Mouse (Mus musculus): ENCODE measurements around the gene Mettl24. TPM values are rescaled to one million over a fixed set of nuclear protein-coding genes. Genes with fewer than 3 reads are reported as not detected.
"Not testable (repeated sequence)": the region's sequence is repeated elsewhere in the genome, so short reads cannot be mapped to it uniquely, and the experiment has no call there.

Gene Mettl24
- polyA plus RNA-seq, 1 experiment from 2014 or later, result 3.2 TPM

- H3K9ac ChIP-seq (ENCODE audit: low read depth, low read length); H3K36me3 ChIP-seq (ENCODE audit: control insufficient read depth, insufficient read depth, low read length); H3K27ac ChIP-seq (ENCODE audit: low read length); H3K4me3 ChIP-seq (ENCODE audit: low read length); H3K4me1 ChIP-seq (ENCODE audit: control insufficient read depth, insufficient read depth, low read length); ATAC-seq; H3K27me3 ChIP-seq (replicated peaks; ENCODE audit: control insufficient read depth, insufficient read depth, low read length); H3K4me2 ChIP-seq (ENCODE audit: low read depth, low read length); H3K9me3 ChIP-seq (ENCODE audit: control insufficient read depth, low read length): not testable (repeated sequence)
- 44% methylated on average over 5 of the region's 5 CpGs for WGBS
Observed at GRCm38 (mm10) chr10:40809411-40809910, 126.4 kb downstream of the Mettl24 start.

GRCm38 (mm10) chr10:40813627-40814026, 130.5 kb downstream of the Mettl24 start:
- WGBS, result 71% methylated on average over 4 of the region's 4 CpGs
- H3K36me3 ChIP-seq (ENCODE audit: control insufficient read depth, insufficient read depth, low read length), result no peaks in the 10 kb centered on the region
- ATAC-seq, result no peak
- H3K27ac ChIP-seq (ENCODE audit: low read length), result no peak overlapping the region
- H3K4me2 ChIP-seq (ENCODE audit: low read depth, low read length), result no peak overlapping the region
- H3K27me3 ChIP-seq (replicated peaks; ENCODE audit: control insufficient read depth, insufficient read depth, low read length), result no peaks in the 10 kb centered on the region
- H3K9me3 ChIP-seq (ENCODE audit: control insufficient read depth, low read length), result no peaks in the 10 kb centered on the region
- no peak overlapping the region for H3K4me3 ChIP-seq (ENCODE audit: low read length)
- no peak overlapping the region for H3K9ac ChIP-seq (ENCODE audit: low read depth, low read length)
- H3K4me1 ChIP-seq (ENCODE audit: control insufficient read depth, insufficient read depth, low read length), result no peaks in the 10 kb centered on the region

GRCm38 (mm10) chr10:40816471-40816870, 133.4 kb downstream of the Mettl24 start:
- H3K36me3 ChIP-seq (ENCODE audit: control insufficient read depth, insufficient read depth, low read length), result no peaks in the 10 kb centered on the region
- H3K4me3 ChIP-seq (ENCODE audit: low read length), result no peak overlapping the region
- H3K27me3 ChIP-seq (replicated peaks; ENCODE audit: control insufficient read depth, insufficient read depth, low read length), result no peaks in the 10 kb centered on the region
- no peak overlapping the region for H3K4me2 ChIP-seq (ENCODE audit: low read depth, low read length)
- H3K27ac ChIP-seq (ENCODE audit: low read length), result no peak overlapping the region
- 57% methylated on average over 6 of the region's 6 CpGs for WGBS
- H3K9ac ChIP-seq (ENCODE audit: low read depth, low read length), result no peak overlapping the region
- H3K9me3 ChIP-seq (ENCODE audit: control insufficient read depth, low read length), result no peaks in the 10 kb centered on the region
- ATAC-seq, result no peak
- no peaks in the 10 kb centered on the region for H3K4me1 ChIP-seq (ENCODE audit: control insufficient read depth, insufficient read depth, low read length)

- no peak for ATAC-seq
- no peaks in the 10 kb centered on the region for H3K4me1 ChIP-seq (ENCODE audit: control insufficient read depth, insufficient read depth, low read length)
- H3K9ac ChIP-seq (ENCODE audit: low read depth, low read length), result no peak overlapping the region
- no peak overlapping the region for H3K4me3 ChIP-seq (ENCODE audit: low read length)
- H3K36me3 ChIP-seq (ENCODE audit: control insufficient read depth, insufficient read depth, low read length), result no peaks in the 10 kb centered on the region
- H3K27me3 ChIP-seq (replicated peaks; ENCODE audit: control insufficient read depth, insufficient read depth, low read length), result no peaks in the 10 kb centered on the region
- H3K27ac ChIP-seq (ENCODE audit: low read length), result no peak overlapping the region
- H3K9me3 ChIP-seq (ENCODE audit: control insufficient read depth, low read length), result no peaks in the 10 kb centered on the region
- 38% methylated on average over 6 of the region's 6 CpGs for WGBS
- no peak overlapping the region for H3K4me2 ChIP-seq (ENCODE audit: low read depth, low read length)
Observed at GRCm38 (mm10) chr10:40825952-40826351, 142.9 kb downstream of the Mettl24 start.

- H3K4me2 ChIP-seq (ENCODE audit: low read depth, low read length), result no peak overlapping the region
- H3K4me1 ChIP-seq (ENCODE audit: control insufficient read depth, insufficient read depth, low read length), result no peaks in the 10 kb centered on the region
- no peak overlapping the region for H3K27ac ChIP-seq (ENCODE audit: low read length)
- no peak overlapping the region for H3K4me3 ChIP-seq (ENCODE audit: low read length)
- ATAC-seq, result no peak
- H3K9ac ChIP-seq (ENCODE audit: low read depth, low read length), result no peak overlapping the region
- 89% methylated on average over 4 of the region's 4 CpGs for WGBS
- H3K9me3 ChIP-seq (ENCODE audit: control insufficient read depth, low read length), result no peaks in the 10 kb centered on the region
- no peaks in the 10 kb centered on the region for H3K36me3 ChIP-seq (ENCODE audit: control insufficient read depth, insufficient read depth, low read length)
- H3K27me3 ChIP-seq (replicated peaks; ENCODE audit: control insufficient read depth, insufficient read depth, low read length), result no peaks in the 10 kb centered on the region
Observed at GRCm38 (mm10) chr10:40827706-40828105, 144.6 kb downstream of the Mettl24 start.

GRCm38 (mm10) chr10:40830312-40830711, 147.2 kb downstream of the Mettl24 start:
- Histone ChIP-seq H3K9me3 (ENCODE audit: control insufficient read depth, low read length) (no peaks in the 10 kb centered on the region), H3K36me3 (ENCODE audit: control insufficient read depth, insufficient read depth, low read length) (peaks cover 2% of the 10 kb centered on the region; the same call in 1 of the 2 replicates), H3K27me3 (replicated peaks; ENCODE audit: control insufficient read depth, insufficient read depth, low read length) (no peaks in the 10 kb centered on the region), H3K9ac (ENCODE audit: low read depth, low read length) (no peak overlapping the region), H3K27ac (ENCODE audit: low read length) (no peak overlapping the region), H3K4me3 (ENCODE audit: low read length) (no peak overlapping the region), H3K4me1 (ENCODE audit: control insufficient read depth, insufficient read depth, low read length) (no peaks in the 10 kb centered on the region), H3K4me2 (ENCODE audit: low read depth, low read length) (no peak overlapping the region)
- ATAC-seq, result no peak
- 82% methylated on average over 3 of the region's 3 CpGs for WGBS

GRCm38 (mm10) chr10:40831267-40831666, 148.2 kb downstream of the Mettl24 start:
- no peak for ATAC-seq
- WGBS, result 93% methylated on average over 7 of the region's 7 CpGs
- no peak overlapping the region for H3K9ac ChIP-seq (ENCODE audit: low read depth, low read length)

GRCm38 (mm10) chr10:40840086-40840485, 157.0 kb downstream of the Mettl24 start:
- H3K4me1 ChIP-seq (ENCODE audit: control insufficient read depth, insufficient read depth, low read length), result no peaks in the 10 kb centered on the region
- no peaks in the 10 kb centered on the region for H3K27me3 ChIP-seq (replicated peaks; ENCODE audit: control insufficient read depth, insufficient read depth, low read length)
- ATAC-seq, result no peak
- H3K9ac ChIP-seq (ENCODE audit: low read depth, low read length), result no peak overlapping the region
- no peaks in the 10 kb centered on the region for H3K9me3 ChIP-seq (ENCODE audit: control insufficient read depth, low read length)
- no peak overlapping the region for H3K27ac ChIP-seq (ENCODE audit: low read length)
- peaks cover 14% of the 10 kb centered on the region for H3K36me3 ChIP-seq (ENCODE audit: control insufficient read depth, insufficient read depth, low read length)
- WGBS, result 87% methylated on average over 5 of the region's 5 CpGs
- no peak overlapping the region for H3K4me2 ChIP-seq (ENCODE audit: low read depth, low read length)
- no peak overlapping the region for H3K4me3 ChIP-seq (ENCODE audit: low read length)

More at GRCm38 (mm10) chr10:40831267-40831666, 148.2 kb downstream of the Mettl24 start:
- no peak overlapping the region for H3K27ac ChIP-seq (ENCODE audit: low read length)
- no peaks in the 10 kb centered on the region for H3K9me3 ChIP-seq (ENCODE audit: control insufficient read depth, low read length)
- H3K4me3 ChIP-seq (ENCODE audit: low read length), result no peak overlapping the region
- H3K36me3 ChIP-seq (ENCODE audit: control insufficient read depth, insufficient read depth, low read length), result peaks cover 2% of the 10 kb centered on the region; the same call in 1 of the 2 replicates
- H3K27me3 ChIP-seq (replicated peaks; ENCODE audit: control insufficient read depth, insufficient read depth, low read length), result no peaks in the 10 kb centered on the region
- H3K4me2 ChIP-seq (ENCODE audit: low read depth, low read length), result no peak overlapping the region
- no peaks in the 10 kb centered on the region for H3K4me1 ChIP-seq (ENCODE audit: control insufficient read depth, insufficient read depth, low read length)

- no peak overlapping the region for H3K4me2 ChIP-seq (ENCODE audit: low read depth, low read length)
- ATAC-seq, result no peak
- H3K27me3 ChIP-seq (replicated peaks; ENCODE audit: control insufficient read depth, insufficient read depth, low read length), result no peaks in the 10 kb centered on the region
- no peaks in the 10 kb centered on the region for H3K4me1 ChIP-seq (ENCODE audit: control insufficient read depth, insufficient read depth, low read length)
- WGBS, result 85% methylated on average over 5 of the region's 5 CpGs
- peaks cover 14% of the 10 kb centered on the region for H3K36me3 ChIP-seq (ENCODE audit: control insufficient read depth, insufficient read depth, low read length)
- no peak overlapping the region for H3K4me3 ChIP-seq (ENCODE audit: low read length)
- H3K9me3 ChIP-seq (ENCODE audit: control insufficient read depth, low read length), result no peaks in the 10 kb centered on the region
- no peak overlapping the region for H3K27ac ChIP-seq (ENCODE audit: low read length)
- H3K9ac ChIP-seq (ENCODE audit: low read depth, low read length), result no peak overlapping the region
Observed at GRCm38 (mm10) chr10:40843841-40844240, 160.8 kb downstream of the Mettl24 start.

- no peak for ATAC-seq
- Histone ChIP-seq H3K4me2 (ENCODE audit: low read depth, low read length) (no peak overlapping the region), H3K27ac (ENCODE audit: low read length) (no peak overlapping the region), H3K36me3 (ENCODE audit: control insufficient read depth, insufficient read depth, low read length) (peaks cover 14% of the 10 kb centered on the region), H3K9me3 (ENCODE audit: control insufficient read depth, low read length) (no peaks in the 10 kb centered on the region), H3K4me3 (ENCODE audit: low read length) (no peak overlapping the region), H3K9ac (ENCODE audit: low read depth, low read length) (no peak overlapping the region), H3K4me1 (ENCODE audit: control insufficient read depth, insufficient read depth, low read length) (no peaks in the 10 kb centered on the region), H3K27me3 (replicated peaks; ENCODE audit: control insufficient read depth, insufficient read depth, low read length) (no peaks in the 10 kb centered on the region)
- WGBS, result 70% methylated on average over 10 of the region's 10 CpGs
Observed at GRCm38 (mm10) chr10:40844546-40844945, 161.5 kb downstream of the Mettl24 start.
